Mouse (Mus musculus) heart, adult 11 months (tissue): ENCODE measurements around the gene Slc34a3.
A peak's percentile ranks its signal among the peaks of the same experiment; 100 is the strongest.

ENCODE experiments used
- DNase-seq: peaks from one replicate; pipeline ENCODE4 v3.0.0; 2022

The Slc34a3 gene

DNA sequence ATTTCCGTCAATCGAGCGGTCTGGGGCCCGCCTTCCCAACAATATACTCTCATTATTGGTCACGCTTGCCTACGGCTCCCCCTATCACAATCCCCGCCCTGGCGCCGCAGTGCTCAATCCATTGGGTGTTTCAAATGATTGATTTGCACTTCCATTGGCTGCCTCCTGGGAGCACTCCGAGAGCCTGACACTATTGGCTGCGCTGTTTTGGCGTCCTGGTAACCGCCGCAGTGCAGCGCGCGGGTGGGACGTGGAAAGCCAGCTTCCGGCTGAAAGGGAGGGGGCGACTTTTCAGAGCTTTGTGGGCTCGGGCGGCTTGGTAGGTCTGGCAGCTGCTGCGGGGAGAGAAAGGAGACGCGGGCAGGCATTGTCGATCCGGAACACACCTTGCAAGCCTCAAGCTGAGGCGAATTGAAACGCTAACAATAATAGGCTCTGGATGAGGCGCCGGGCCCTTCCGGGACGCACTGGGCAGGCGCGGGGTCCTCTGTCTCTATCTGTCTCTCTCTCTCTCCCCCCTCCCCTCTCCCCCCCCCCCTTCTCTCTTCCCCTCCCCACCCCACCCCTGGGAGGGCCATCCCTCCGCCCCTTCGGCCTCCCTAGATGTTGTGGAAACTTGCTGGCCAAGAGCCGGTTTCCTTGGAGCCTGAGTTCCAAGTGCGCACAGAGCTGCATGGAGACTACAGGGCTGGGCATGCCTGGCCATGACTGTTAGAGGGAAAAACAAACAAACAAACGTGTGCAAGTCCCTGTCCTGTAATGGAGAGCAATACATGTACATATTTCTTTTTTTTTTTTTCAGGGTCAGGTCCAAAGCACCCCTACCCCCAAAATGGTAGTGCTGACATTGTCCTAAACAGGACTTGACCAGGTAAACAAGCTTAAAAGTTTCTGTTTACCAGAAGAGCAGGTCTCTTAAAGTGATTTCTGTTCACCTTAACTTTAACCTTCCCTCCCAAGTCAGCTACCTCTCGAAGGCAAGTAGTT, 9.1 kb downstream of the Slc34a3 start:
- DNase-seq: peak; percentile 100

DNA sequence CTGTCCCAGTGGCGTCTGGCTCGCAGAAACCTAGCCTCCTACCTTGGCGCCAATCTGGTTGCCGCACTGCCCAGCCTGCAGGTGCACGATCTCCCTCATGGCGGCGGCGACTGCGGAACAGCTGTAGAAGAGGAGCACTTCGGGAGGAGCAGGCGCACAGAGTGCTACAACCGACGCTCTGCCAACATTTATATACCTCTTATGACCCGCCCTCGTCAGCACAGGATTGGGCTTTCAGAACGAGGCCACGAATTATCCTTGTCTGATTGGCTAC, 9.7 kb downstream of the Slc34a3 start, which contains the start of gene Tubb4b:
Gene Tubb4b, minus strand, starts transcription at position 211 of the 274 bp plus-strand sequence.
- no peak for DNase-seq

- DNase-seq: peak; percentile 99
Observed at GRCm38 (mm10) chr2:25223681-25224491, 10.3 kb downstream of the Slc34a3 start.

GRCm38 (mm10) chr2:25221331-25221772, 12.8 kb downstream of the Slc34a3 start:
- peak; percentile 87 for DNase-seq

DNA sequence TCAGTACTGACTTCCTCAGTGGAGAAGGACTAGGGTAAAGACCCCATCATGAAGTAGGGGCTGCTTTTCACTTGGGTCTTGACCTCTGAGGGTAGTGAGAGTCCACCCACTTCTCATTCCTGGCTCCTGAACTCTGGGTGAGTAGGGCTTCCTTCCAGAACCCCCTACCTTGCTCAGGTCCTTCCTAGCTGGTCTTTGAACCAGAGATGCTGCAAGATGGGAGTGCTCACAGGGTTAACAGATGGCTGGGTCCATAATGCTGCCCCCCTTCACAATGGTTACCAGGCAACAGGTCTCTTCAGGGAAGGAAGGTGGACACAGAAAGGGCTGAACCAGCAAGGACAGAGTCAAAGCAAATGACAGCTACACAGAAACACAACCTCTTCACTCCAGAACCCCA, 15.7 kb downstream of the Slc34a3 start, which contains the start of gene Fam166a:
Gene Fam166a, plus strand, starts transcription at position 301 of the 400 bp plus-strand sequence.
- DNase-seq: no peak

GRCm38 (mm10) chr2:25217666-25218065, 16.5 kb downstream of the Slc34a3 start:
- DNase-seq: no peak

DNA sequence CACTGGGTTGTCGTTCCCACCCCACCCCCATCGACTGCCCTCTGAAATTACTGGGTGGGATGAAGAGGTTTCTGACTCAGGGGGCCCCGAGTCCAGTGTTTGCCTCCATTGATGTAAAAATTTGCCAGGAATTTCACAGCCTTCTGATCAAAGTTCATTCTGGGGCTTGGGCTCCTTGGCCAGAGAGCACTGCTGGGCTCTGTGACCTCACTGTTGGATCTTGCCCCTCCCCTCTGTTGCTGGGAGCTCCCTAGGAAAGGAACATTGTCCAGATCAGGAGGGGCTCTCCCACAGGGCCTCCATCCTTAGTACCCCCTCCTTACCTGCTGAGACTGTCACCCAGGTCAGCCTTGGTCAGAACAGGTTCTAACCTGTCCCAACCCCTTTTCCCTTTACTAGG, 19.7 kb downstream of the Slc34a3 start, which contains the start of gene Stpg3:
Gene Stpg3, minus strand, starts transcription at position 194 of the 400 bp plus-strand sequence.
- no peak for DNase-seq

- DNase-seq: peak; percentile 86
Observed at GRCm38 (mm10) chr2:25213266-25213865, 20.8 kb downstream of the Slc34a3 start.

GRCm38 (mm10) chr2:25211121-25211670, 23.0 kb downstream of the Slc34a3 start, which contains the start of gene Nelfb:
Gene Nelfb (minus strand): TSS chr2:25211489.
- peak; percentile 99 for DNase-seq

DNA sequence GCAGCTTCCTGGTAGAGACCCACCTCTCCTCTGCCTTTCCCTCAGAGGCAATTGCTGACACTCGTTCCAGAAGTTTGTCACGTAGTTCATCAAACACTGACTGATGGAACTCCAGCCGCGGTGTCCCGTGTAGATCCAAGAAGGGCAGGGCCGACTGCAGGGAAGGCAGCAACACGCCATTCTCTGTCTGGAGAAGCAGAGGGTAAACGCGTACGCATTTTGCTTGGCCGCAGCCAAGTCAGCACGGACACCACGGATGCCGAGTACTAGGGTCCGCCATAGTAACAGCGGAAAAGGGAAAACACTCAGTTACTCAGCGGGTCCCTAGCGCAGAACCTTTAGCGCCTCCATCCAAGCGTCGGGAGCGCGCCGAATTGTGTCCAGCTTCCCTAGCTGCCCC, 23.5 kb downstream of the Slc34a3 start:
- DNase-seq: no peak

GRCm38 (mm10) chr2:25207593-25207992, 26.6 kb downstream of the Slc34a3 start:
- no peak for DNase-seq

DNA sequence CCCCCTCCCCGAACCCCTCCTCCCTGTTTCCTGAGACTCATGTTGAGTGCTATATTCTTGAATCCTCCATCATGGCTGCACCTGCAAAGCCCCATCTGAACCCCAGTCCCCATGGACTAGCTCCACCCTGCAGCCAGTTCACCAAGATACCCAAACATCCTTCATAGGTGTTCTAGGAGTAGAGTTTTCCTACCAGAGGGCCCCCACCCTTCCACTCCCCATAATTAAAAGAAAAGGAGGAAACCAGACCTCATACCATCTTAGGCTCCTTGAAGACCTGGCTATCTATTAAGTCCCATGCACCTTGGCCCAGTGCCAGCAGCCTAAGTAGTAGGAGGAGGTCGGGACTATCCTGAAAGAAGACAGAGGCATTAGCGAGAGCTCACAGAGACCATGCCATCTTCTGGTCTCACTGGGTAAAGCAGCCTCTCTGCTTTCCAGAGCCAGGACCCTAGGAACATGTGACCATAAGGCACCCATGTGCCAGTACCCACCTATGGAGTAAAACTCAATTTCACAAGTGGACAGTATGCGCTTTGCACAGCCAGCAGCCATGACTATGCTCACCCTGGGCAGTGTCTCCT, 30.4 kb downstream of the Slc34a3 start:
- peak; percentile 90 for DNase-seq

GRCm38 (mm10) chr2:25200631-25201030, 33.5 kb downstream of the Slc34a3 start:
- peak; percentile 91 for DNase-seq

DNA sequence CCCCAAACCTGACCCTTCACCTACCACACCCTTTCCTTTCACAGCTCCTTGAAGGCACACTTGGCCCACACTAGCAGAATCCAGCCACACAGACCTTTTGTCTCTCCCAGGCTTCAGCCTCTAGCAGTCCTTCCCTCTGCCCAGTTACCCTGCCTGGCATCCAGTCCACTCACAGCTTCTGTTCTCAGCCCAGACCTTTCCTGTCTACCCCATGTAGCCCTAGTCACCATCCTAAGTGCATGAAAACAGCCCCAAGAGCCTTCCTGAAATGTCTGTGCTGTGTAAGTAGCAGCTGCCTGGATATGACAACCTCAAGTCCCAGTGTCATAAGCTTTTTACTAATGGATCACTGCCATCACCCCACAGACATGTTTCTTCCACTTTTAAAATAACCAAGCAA, 36.2 kb downstream of the Slc34a3 start:
- DNase-seq: peak; percentile 92

GRCm38 (mm10) chr2:25197191-25197590, 37.0 kb downstream of the Slc34a3 start:
- peak; percentile 93 for DNase-seq

GRCm38 (mm10) chr2:25196172-25196954, 37.8 kb downstream of the Slc34a3 start, which contains the start of gene Tor4a:
Gene Tor4a (minus strand): TSS chr2:25196886.
- peak; percentile 100 for DNase-seq

GRCm38 (mm10) chr2:25195211-25196156, 38.7 kb downstream of the Slc34a3 start:
- peak; percentile 99 for DNase-seq

DNA sequence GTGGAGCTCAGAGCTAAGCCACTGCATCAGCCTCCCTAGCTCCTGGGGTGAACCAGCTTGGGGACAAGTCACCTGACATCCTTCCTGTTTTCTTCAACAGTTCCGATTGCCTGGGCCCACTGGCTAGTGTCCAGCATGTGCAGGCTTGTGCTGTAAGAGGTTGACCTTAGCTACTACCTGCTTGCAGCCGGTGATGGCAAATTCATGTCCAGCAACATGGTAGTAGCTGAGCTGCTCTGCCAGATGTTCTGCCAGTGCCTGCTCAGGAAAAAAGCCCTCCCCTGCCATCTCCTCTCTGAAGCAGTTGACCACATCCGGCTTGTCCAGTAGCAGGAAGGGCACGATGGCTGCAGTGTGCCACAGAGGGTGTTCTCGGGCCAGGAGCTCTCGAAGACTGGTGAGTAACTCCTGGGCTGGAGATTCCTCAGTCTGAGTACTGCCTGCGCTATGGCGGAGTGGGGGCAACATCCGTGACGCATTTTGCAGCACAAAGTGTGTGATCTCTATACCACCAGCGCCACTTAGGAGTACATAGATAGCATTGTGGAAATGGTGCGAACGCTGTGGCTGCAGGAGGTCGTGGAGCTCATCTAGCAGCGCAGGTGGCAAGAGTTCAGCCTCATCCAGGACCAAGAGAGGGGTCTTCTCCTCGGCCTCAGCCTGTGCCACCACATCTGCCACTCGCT, 39.5 kb downstream of the Slc34a3 start:
- peak; percentile 96 for DNase-seq

- peak; percentile 93 for DNase-seq
Observed at GRCm38 (mm10) chr2:25194006-25194405, 40.2 kb downstream of the Slc34a3 start.
